Mouse (Mus musculus): ENCODE data around the gene Ankub1.

Ankub1 gene

DNA sequence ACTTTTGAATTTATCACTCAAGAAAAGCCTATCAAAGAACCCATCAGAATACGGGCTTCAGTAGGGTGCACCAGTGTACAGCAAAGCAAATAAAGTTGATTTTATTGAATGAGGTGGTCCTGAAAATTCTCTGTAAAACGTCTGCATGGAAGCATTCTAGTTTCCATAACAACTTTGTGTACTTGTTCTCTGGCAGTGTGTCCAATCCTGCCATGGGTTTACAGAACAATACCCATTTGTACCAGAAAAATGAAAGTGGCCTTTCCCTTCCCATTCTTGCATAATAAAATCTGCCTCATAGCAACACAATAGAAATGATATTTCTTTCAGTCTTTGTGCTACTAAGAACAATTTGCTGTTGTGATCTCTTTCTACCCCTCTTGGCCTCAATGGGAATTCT lies at the start of gene Ankub1:
Ankub1 (minus strand) TSS at position 81 of the 400 bp plus-strand sequence.
- DNase-seq (ENCODE audit: low spot score in 2 of 2), result no peak

DNA sequence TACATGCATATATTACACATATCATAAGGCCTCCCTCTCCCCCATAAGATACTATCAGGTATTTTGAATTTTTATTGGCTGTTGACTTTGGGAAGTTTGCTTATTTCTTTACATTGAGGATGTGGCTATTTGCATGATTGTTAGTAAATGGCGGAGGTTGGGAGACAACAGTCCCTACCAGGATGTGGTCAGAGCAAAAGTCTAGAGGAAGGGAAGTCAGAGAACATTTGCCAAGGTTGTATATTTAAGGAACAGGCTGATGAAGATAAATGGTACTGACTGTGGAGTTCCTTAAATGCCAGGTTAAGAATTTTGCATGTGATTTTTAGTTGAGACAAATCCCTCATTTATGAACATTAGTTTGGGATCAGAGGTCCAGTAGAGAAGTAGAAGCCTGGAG lies 47.2 kb upstream of the Ankub1 start:
- DNase-seq (ENCODE audit: low spot score in 2 of 2), result no peak

GRCm38 (mm10) chr3:57736419-57737095 lies 44.0 kb upstream of the Ankub1 start:
- no peak for DNase-seq (ENCODE audit: low spot score in 2 of 2)

GRCm38 (mm10) chr3:57735511-57736370 lies 43.1 kb upstream of the Ankub1 start, which contains the start of gene Rnf13:
TSS of gene Rnf13 (plus strand) at chr3:57736062.
- peak; percentile 88 to 96 for DNase-seq (ENCODE audit: low spot score in 2 of 2)

GRCm38 (mm10) chr3:57732206-57732915 lies 39.8 kb upstream of the Ankub1 start:
- DNase-seq (ENCODE audit: low spot score in 2 of 2), result no peak

DNA sequence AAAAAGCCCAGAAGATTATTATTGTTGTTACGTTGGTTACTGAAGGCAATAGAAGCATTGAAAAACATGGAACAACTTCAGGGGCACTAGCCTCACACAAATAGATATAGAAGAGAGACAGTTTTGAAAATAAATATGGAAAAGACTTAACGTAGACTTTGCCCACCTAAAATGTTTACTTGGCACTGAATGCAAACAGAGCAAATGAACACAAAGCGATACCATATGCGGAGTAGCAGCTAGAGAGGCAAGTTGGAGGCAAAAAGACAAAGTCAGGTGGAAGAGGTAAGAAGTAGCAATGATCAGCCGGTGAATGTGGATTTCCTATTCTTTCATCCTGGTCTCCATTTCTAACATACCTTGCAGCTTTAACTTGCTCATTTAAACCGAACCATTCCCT lies 21.6 kb upstream of the Ankub1 start:
- no peak for DNase-seq (ENCODE audit: low spot score in 2 of 2)

- no peak for DNase-seq (ENCODE audit: low spot score in 2 of 2)
Observed at GRCm38 (mm10) chr3:57696779-57697178, 4.2 kb upstream of the Ankub1 start.

- no peak for DNase-seq (ENCODE audit: low spot score in 2 of 2)
Observed at GRCm38 (mm10) chr3:57696249-57696648, 3.6 kb upstream of the Ankub1 start.

GRCm38 (mm10) chr3:57691772-57692171 lies 827 bp downstream of the Ankub1 start:
- DNase-seq (ENCODE audit: low spot score in 2 of 2), result no peak

GRCm38 (mm10) chr3:57677786-57678185 lies 14.8 kb downstream of the Ankub1 start:
- DNase-seq (ENCODE audit: low spot score in 2 of 2), result no peak

DNA sequence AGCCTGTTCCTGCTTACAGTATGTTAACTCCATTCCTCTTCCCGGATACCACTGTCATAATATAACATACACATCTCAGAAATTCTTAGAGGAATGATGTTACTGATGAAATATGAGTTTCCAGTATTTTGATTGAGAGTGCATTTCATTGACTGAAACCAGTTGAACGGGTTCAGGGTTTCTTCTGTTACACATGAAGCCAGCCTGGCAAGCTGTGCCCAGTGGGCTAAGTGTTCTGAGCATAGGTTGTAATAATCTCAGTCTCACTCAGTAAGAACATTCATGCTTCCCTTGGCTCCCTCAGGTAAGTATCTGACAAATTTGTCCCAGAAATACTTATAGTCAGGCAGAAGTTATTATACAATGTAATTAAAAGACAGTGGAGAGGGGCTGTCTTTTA lies 18.5 kb downstream of the Ankub1 start:
- no peak for DNase-seq (ENCODE audit: low spot score in 2 of 2)

GRCm38 (mm10) chr3:57673586-57673985 lies 19.0 kb downstream of the Ankub1 start:
- DNase-seq (ENCODE audit: low spot score in 2 of 2), result no peak

DNA sequence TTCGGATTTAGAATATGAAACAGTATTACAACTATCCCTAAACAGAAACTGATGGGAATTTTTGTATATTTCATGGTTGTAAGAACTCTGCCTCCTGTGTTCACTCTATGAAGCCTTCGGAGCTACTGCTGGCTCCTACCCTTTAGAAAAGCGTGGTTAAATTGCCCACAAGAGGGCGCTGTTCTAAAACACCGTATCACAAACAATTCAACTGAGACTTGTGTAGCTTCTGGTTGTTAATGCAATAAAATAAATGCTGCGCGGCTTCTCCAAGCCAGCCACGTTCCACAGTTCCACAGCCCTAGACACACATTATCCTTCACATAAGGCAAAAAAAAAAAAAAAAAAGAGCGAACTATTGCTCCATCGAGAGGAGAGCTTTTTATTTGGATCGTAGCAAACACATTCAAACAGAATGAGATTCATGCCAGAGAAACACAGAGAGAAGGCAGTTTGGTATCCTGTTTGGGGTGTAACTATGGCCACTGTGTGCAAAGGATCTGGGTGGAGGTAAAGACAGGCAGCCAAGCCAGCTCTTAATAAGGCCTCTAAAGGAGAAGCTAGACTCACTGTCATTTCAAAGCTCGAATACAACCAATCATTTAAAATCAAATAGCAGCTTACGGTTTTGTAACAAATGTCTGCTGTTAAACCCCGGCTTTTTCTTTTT lies 25.4 kb downstream of the Ankub1 start:
- peak; percentile 40 to 61 for DNase-seq (ENCODE audit: low spot score in 2 of 2)

DNA sequence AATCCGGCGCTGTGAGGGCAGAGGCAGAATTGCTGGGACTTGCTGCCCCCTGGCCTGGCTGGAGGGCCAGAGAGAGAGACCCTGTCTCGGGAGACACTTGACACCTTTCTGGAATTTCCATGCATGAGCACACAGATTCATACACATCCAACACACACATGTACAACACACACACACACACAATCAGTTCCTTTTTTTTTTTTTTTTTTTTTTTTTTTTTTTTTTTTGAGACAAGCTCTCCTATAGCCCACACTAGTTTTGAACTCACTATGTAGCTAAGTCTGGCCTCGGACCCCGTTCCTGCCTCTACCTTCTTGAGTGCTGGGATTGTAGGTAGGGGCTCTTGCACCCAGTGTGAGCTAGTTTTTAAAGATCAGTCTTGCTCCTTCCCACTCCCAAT lies 26.7 kb downstream of the Ankub1 start:
- no peak for DNase-seq (ENCODE audit: low spot score in 2 of 2)

DNA sequence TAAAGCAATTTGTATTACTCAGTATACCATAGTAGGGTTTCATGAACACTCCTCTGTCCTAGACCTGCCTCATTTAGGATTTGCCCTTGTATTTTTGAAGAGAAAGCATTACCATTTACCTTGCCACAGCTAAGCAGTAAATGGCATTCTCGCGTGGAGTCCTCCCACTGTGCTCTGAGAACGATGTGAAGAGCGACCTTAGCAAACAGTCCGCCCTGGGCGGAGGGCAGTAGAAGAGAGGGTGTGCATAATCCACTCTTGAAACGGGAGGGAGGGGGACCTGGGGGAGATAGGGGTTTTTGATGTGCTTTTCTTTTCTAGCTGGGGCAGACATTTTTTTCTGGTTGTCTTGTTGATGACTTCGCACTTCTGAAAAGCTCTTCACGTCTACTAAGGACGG lies 27.9 kb downstream of the Ankub1 start:
- DNase-seq (ENCODE audit: low spot score in 2 of 2), result no peak

DNA sequence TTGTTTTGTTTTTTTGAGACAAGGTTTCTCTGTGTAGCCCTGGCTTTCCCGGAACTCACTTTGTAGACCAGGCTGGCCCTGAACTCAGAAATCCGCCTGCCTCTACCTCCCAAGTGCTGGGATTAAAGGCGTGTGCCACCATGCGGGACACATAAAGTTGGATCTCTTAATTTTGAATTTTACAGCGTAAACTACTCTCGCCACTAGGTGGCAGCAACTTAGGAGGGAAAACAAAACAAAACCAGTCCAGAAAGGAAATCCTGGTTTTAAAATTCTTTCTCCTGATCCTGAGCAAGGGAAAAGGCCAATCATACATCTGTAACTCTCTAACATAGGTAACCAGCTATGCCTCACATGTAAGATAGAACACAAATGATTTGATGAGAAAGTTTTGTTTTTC lies 28.9 kb downstream of the Ankub1 start:
- peak in 1 of 2 experiments; percentile 40 for DNase-seq (ENCODE audit: low spot score in 2 of 2)

- DNase-seq (ENCODE audit: low spot score in 2 of 2), result no peak
Observed at GRCm38 (mm10) chr3:57658608-57659007, 34.0 kb downstream of the Ankub1 start.

DNA sequence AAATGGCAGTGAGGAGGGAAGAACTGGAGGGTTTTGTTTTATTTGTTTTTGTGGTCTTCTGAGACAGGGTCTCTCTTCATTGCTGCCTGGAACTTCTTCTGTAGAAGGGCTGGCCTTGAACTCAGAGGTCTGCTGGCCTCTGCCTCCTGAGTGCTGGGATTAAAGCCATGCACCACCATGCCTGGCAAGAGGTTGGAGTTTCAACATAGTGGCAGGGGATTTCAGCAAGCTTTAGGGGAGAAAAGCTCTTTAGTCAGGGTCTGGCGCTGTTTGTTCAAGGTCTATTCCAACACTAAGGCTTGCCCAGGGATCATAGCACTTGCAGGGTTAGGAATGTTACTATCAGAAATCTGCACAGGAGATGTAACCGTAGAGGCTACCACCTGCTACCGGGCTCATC lies 39.0 kb downstream of the Ankub1 start:
- DNase-seq (ENCODE audit: low spot score in 2 of 2), result no peak

GRCm38 (mm10) chr3:57652485-57652884 lies 40.1 kb downstream of the Ankub1 start:
- no peak for DNase-seq (ENCODE audit: low spot score in 2 of 2)

- no peak for DNase-seq (ENCODE audit: low spot score in 2 of 2)
Observed at GRCm38 (mm10) chr3:57651865-57652259, 40.7 kb downstream of the Ankub1 start.

DNA sequence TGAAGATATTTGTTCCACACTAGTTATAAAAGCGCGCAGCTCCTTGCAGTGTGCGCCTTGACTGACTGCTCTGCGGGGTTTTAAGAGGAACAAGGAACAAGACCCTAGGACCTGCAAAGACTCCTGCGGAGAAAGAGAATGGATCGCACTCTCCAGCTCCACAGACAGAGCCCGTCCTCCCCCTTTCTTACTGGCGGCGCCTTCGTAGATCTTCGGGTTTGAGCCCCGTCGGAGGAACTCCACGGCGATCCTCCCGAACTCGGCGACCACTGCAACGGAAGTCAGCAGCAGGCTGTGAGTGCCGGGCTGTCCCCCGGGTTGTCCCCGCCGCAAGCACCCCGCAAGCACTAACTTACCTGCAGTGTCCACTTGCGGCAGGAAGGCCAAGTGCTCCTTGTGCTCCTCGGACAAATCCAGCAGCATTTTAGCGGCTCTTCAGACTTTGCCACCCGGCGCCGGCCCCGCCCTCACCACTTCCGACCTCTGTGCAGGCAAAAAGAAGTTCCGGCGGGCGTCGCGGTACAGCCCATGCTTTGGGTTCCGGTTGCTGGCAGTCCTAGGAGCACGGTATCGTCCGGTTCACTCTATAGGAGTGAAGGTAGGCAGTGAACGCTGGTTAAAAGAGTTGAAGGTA lies 41.3 kb downstream of the Ankub1 start, which contains the start of gene Commd2:
Commd2 (minus strand) TSS at position 485 of the 634 bp plus-strand sequence.
- peak; percentile 85 to 93 for DNase-seq (ENCODE audit: low spot score in 2 of 2)

All from cerebellum, postnatal 4 days (tissue).